Mouse (Mus musculus): Measurements from ENCODE around the gene Rnf113a2.

Gene Rnf113a2

DNA sequence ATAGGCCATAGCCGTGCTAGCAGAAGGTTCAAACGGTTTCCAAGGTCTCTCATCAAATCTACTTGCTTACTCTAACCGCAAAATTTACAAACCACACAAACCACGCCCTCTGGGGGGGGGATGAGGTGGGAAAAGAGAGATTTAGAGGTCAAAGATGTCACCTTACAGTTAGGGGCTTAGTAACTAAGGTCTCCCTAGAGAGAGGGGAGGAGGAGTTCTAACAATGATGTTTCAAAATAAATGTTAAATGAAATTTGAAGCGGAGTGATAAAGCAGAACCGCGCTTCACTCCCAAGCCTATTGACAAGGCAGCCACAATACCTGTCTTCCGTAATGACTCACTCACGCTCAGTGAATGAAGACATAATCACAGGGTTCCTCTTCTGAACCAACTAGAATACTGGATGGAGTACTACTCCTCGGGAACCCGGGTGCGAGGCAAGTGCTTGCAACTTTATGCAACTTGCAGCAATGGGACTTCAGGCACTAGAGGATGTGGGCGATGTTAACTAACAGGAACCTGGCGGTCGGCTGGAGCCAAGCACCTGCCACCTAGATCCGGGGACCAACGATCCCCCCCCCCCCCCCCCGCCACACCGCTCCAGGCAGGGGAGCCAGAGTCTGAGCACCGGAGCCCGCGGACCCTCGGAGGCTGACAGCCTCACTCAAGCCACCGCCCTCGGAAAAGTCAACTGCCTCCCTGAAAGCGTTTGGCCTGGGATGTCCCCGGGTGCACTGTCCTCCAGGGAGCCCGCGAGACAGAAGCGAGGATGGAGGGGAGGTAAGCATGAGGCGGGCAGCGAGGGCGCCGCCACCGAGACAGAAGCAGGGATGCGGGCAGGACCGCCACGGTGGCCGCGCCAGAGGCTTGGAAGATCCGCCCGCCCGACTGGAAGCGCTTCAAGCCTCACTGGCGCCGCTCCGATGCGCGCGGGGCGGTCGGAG is 8.8 kb upstream of the Rnf113a2 start:
- DNase-seq (ENCODE audit: low spot score in 2 of 2) = no peak

GRCm38 (mm10) chr12:84408819-84409507 is 8.0 kb upstream of the Rnf113a2 start, which contains the start of the genes Entpd5 and Bbof1:
Entpd5 (minus strand) TSS chr12:84409029.
Bbof1 (plus strand) TSS chr12:84409071.
- peak; percentile 82 to 90 for DNase-seq (ENCODE audit: low spot score in 2 of 2)

GRCm38 (mm10) chr12:84417605-84417922 is 568 bp downstream of the Rnf113a2 start:
- no peak for DNase-seq (ENCODE audit: low spot score in 2 of 2)

- DNase-seq (ENCODE audit: low spot score in 2 of 2) = no peak
Observed at GRCm38 (mm10) chr12:84423990-84424389, 7.0 kb downstream of the Rnf113a2 start.

GRCm38 (mm10) chr12:84429825-84430224 is 12.8 kb downstream of the Rnf113a2 start:
- DNase-seq (ENCODE audit: low spot score in 2 of 2) = no peak

GRCm38 (mm10) chr12:84438697-84439096 is 21.7 kb downstream of the Rnf113a2 start:
- no peak for DNase-seq (ENCODE audit: low spot score in 2 of 2)

GRCm38 (mm10) chr12:84442526-84442925 is 25.5 kb downstream of the Rnf113a2 start:
- DNase-seq (ENCODE audit: low spot score in 2 of 2) = no peak

- DNase-seq (ENCODE audit: low spot score in 2 of 2) = no peak
Observed at GRCm38 (mm10) chr12:84447386-84447785, 30.4 kb downstream of the Rnf113a2 start.

DNA sequence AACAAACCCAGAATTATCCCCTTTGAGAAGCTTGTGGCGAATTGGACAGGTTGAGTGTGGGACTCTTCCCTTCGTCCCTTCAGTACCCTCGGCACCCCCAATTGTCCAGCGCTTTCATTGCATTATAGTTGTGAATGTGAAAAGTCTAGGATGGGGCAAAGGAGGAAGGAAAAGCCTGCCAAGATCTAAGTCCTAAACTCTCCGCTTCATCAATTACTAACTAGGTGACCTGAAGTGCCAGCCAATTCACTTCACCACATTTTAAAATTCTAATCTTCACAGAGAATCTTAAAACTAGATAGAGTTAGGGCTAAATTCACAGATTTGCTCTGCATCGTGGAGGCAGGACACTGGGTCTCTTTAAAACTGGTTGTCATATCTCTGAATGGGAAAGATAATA is 31.2 kb downstream of the Rnf113a2 start:
- no peak for DNase-seq (ENCODE audit: low spot score in 2 of 2)

DNA sequence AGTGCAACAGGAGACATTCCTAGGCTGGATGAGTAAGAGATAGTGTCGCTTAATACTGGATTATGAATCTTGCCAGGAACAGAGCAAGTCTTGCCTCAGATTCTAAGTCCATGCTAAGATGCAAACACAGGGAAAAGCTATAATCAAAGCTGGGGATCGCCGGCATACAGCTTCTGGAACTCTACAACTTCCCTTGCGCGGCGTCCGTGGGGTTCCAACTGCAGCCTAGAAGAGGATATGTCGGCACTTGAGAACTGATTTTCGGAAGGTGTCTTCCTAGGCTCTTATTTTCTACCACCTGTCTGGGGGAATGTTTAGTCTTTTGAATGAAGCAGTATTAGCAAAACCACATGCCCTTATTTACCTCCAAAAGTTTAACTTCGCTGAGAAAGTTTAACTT is 32.9 kb downstream of the Rnf113a2 start:
- DNase-seq (ENCODE audit: low spot score in 2 of 2) = no peak

GRCm38 (mm10) chr12:84450351-84450717 is 33.3 kb downstream of the Rnf113a2 start:
- peak in 1 of 2 experiments; percentile 17 for DNase-seq (ENCODE audit: low spot score in 2 of 2)

GRCm38 (mm10) chr12:84450718-84451646 is 34.0 kb downstream of the Rnf113a2 start, which contains the start of the genes Aldh6a1 and Lin52:
Aldh6a1 (minus strand) TSS chr12:84451004.
Lin52 (plus strand) TSS chr12:84451422.
- DNase-seq (ENCODE audit: low spot score in 2 of 2) = peak; percentile 86 to 97

- no peak for DNase-seq (ENCODE audit: low spot score in 2 of 2)
Observed at GRCm38 (mm10) chr12:84451801-84452200, 34.8 kb downstream of the Rnf113a2 start.

DNA sequence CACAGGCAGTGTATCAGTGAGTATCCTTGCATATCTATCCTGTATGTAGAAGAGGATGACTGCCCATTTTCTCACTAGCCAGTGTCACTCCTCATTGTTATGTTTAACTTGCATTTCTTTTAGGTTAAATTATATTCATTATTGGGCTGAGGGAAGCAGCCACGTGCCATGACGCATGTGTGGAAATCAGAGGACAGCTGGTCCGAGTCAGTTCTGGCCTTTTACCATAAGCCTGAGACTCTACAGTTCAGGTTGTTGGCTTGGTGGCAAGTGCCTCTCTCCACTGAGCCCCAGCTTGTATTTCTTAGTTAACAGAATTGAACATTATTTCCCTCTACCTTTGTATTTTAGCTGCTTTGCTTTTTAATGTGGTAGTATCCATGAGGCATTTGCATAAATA is 39.9 kb downstream of the Rnf113a2 start:
- DNase-seq (ENCODE audit: low spot score in 2 of 2) = no peak

GRCm38 (mm10) chr12:84459845-84460244 is 42.8 kb downstream of the Rnf113a2 start:
- no peak for DNase-seq (ENCODE audit: low spot score in 2 of 2)

GRCm38 (mm10) chr12:84461416-84461815 is 44.4 kb downstream of the Rnf113a2 start:
- DNase-seq (ENCODE audit: low spot score in 2 of 2) = no peak

DNA sequence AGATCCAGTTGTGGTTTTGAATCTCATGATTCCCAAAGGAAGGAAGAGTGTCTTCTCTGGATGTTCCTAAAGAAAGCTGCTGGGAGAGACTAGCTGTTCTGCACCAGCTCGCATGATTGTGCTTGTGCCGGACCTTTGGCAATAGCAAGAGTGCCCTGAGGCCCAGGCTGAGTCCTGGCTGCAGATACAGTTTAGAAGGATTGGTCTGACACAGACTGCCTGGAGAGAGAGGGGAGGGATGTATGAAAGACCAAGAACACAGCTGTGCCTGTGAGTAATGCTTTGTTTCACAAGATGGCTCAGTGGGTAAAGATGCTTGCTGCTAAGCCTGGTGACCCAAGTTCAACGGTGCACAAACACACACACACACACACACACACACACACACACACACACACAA is 45.9 kb downstream of the Rnf113a2 start:
- DNase-seq (ENCODE audit: low spot score in 2 of 2) = no peak

Data from urinary bladder, adult 18-20 months (tissue).